ENCODE assay signal across 22 mouse cellular contexts in genomic region chr8:81612611-81613010, GRCm38 (mm10).
A peak's percentile ranks its signal among the peaks of the same experiment; 100 is the strongest.
DNase-seq lines count a peak whose midpoint lies in the region; ATAC-seq lines count a peak whose summit lies in the region.
"Had no signal": no experiment of that assay in that cellular context is flagged by ENCODE, and none has a peak within 500 bp of the region (broad histone marks: within the 10 kb centered on the region; RNA-seq: fewer than 3 reads in every experiment).

No protein-coding gene starts in this region.

- H3K27ac ChIP-seq in kidney, embryonic 15.5 days, result no peak overlapping the region
- H3K27ac ChIP-seq: embryonic facial prominence, embryonic 12.5 days; heart, adult 2 months; hindbrain, embryonic 10.5 days; limb, embryonic 15.5 days; stomach, embryonic 15.5 days had no signal

- no peak for ATAC-seq in kidney, embryonic 15.5 days (replicated peaks; ENCODE audit: low FRiP score)
- ATAC-seq: CD4-positive, CD25-positive, alpha-beta regulatory T cell, adult 4 months; forebrain, postnatal 0 days; liver, postnatal 0 days; midbrain, embryonic 16.5 days had no signal

- H3K4me3 ChIP-seq in kidney, embryonic 15.5 days (replicated peaks), result no peak overlapping the region
- H3K4me3 ChIP-seq: embryonic facial prominence, embryonic 12.5 days; heart, adult 2 months; hindbrain, embryonic 10.5 days; limb, embryonic 15.5 days; stomach, embryonic 15.5 days had no signal

- no peaks in the 10 kb centered on the region for H3K9me3 ChIP-seq in kidney, embryonic 15.5 days (replicated peaks)
- H3K9me3 ChIP-seq: embryonic facial prominence, embryonic 12.5 days; G1E; hindbrain, embryonic 10.5 days; limb, embryonic 15.5 days; stomach, embryonic 15.5 days had no signal

- DNase-seq in cerebellum, adult 11 months, result peak; percentile 18
- no peak for DNase-seq in cerebellum, postnatal 4 days (ENCODE audit: low spot score in 2 of 2)
- DNase-seq in heart, postnatal 10 days, result peak; percentile 9 to 20
- no peak for DNase-seq in heart, adult 11 months
- peak; percentile 75 for DNase-seq in adipocyte (ENCODE audit: low spot score)
- DNase-seq in cerebellum, postnatal 14 days, result peak; percentile 6 to 22
- DNase-seq in layer of hippocampus, adult 18-20 months (ENCODE audit: low spot score in 2 of 2), result no peak
- DNase-seq: forebrain, postnatal 0 days; kidney, adult 18-20 months; kidney, postnatal 14 days; liver, postnatal 0 days; retina, postnatal 1 day; spleen, adult 18-20 months had no signal

- no peak overlapping the region for H3K4me2 ChIP-seq in kidney, embryonic 15.5 days
- H3K4me2 ChIP-seq: embryonic facial prominence, embryonic 12.5 days; limb, embryonic 15.5 days; stomach, embryonic 15.5 days had no signal

- H3K36me3 ChIP-seq in kidney, embryonic 15.5 days, result no peaks in the 10 kb centered on the region
- H3K36me3 ChIP-seq: embryonic facial prominence, embryonic 12.5 days; G1E; hindbrain, embryonic 10.5 days; limb, embryonic 15.5 days; stomach, embryonic 15.5 days had no signal

- 47% methylated on average over 2 of the region's 2 CpGs for WGBS in kidney, embryonic 15.5 days

- no peaks in the 10 kb centered on the region for H3K27me3 ChIP-seq in kidney, embryonic 15.5 days
- H3K27me3 ChIP-seq: embryonic facial prominence, embryonic 12.5 days; limb, embryonic 15.5 days; stomach, embryonic 15.5 days had no signal

- no peak overlapping the region for H3K9ac ChIP-seq in kidney, embryonic 15.5 days
- H3K9ac ChIP-seq: embryonic facial prominence, embryonic 12.5 days; forebrain, postnatal 0 days; limb, embryonic 15.5 days; liver, postnatal 0 days; stomach, embryonic 15.5 days had no signal

- intact Hi-C loops in heart, postnatal 10 days (cut with DNase I), result no loop called here

- no peaks in the 10 kb centered on the region for H3K4me1 ChIP-seq in kidney, embryonic 15.5 days
- H3K4me1 ChIP-seq: embryonic facial prominence, embryonic 12.5 days; hindbrain, embryonic 10.5 days; limb, embryonic 15.5 days; stomach, embryonic 15.5 days had no signal

Comparison
In these comparisons a context has a peak if more than half of its experiments do, and no peak if none do; other contexts are left out.
1. DNase-seq: peak in cerebellum, adult 11 months (single experiment), heart, postnatal 10 days (2 of 2), adipocyte (single experiment) and cerebellum, postnatal 14 days (2 of 2); none in cerebellum, postnatal 4 days (0 of 2), heart, adult 11 months (single experiment) and layer of hippocampus, adult 18-20 months (0 of 2).